Mouse (Mus musculus): Measurements from ENCODE around the gene Insl3.
A peak's percentile ranks its signal among the peaks of the same experiment; 100 is the strongest.

Gene Insl3

DNA sequence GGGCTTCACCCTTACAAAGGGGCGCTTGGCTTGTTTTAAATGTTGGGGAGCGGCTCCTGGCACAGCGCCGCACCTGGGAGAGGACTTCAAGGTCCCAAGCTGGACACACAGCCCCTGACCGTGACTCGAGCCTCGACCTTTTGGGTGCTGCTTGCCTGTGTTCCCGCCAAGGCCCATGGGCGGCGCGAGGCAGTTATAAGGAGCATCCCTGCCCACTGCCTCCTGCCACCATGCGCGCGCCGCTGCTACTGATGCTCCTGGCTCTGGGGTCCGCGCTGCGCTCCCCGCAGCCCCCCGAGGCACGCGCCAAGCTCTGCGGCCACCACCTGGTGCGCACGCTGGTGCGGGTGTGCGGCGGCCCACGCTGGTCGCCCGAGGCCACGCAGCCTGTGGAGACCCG lies at the start of gene Insl3:
TSS of gene Insl3 (plus strand) at position 187 of the 400 bp plus-strand sequence.
- DNase-seq: no peak

DNA sequence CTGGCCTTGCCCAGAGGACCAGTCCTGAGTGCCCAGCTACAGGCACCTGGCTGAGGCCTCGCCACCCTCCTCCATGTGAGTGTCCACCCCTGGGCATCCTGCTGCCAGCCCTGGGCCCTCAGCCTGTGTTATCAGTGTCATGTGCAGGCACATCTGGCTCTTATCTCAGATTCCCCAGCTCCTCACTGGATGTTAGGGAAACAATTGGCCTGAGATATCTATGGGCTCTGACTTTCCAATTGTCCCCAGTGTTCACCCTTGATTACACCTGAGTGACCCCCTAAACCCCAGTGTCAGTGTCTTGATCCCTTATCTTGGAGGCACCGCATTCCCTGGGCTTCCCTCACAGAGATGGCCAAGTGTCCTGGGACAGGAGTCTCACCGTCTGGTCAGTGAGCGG lies 49.7 kb upstream of the Insl3 start:
- DNase-seq: no peak

DNA sequence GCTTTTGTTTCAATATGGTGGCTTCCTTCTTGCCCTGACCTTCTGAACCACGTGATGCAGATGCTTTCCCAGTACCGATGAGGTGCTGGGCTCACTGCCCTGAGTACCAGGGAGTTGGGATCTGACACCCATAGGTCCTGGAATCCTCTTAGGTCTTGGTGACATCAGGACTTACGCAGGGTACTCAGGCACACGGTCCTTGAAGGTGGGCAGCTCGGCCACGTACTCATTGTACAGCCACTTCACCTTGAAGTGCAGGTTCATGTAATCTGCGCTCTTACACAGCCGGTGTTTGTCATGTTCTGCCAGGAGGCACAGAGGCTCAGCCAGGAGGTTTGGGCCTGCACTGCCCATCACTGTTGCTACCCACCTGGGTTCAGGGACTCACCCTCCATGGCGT lies 43.5 kb upstream of the Insl3 start:
- DNase-seq: no peak

DNA sequence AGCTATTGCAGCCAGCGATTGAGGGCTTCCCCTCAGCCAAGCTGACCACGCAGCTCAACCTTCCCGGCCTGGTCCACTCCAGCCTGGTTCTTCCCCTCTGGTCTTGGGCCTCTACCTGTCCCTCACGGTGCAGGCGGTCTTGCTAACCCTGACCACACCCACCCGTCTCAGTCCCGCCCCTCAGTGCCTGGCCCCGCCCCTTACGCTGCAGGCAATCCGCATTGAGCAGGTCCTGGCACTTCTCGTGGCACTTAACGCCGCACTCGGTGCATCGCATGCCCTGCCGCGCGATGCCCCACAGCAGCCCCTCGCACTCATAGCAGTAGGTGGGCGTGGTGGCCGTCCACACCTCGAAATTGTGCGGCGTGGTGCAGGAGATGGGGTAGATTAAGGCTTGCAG lies 34.4 kb upstream of the Insl3 start:
- no peak for DNase-seq

DNA sequence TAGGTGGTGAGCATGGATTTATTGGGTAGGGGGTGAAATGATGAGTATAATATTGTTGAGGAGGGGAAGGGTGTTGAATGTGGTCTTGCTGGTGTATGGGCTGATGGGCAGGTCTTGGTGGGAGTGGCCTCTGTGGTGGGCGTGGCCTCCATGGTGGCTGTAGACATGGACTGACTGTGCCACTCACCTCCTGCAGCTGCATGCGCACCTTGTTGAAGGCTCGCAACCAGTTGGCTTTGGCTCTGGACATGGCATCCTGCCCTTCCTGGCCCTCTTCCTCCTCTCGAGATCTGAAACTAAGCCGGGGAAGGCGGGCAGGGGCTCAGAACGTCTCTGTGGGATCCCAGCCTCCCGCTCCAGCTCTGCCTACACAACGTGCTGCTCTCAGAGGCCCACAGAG lies 31.2 kb upstream of the Insl3 start:
- no peak for DNase-seq

DNA sequence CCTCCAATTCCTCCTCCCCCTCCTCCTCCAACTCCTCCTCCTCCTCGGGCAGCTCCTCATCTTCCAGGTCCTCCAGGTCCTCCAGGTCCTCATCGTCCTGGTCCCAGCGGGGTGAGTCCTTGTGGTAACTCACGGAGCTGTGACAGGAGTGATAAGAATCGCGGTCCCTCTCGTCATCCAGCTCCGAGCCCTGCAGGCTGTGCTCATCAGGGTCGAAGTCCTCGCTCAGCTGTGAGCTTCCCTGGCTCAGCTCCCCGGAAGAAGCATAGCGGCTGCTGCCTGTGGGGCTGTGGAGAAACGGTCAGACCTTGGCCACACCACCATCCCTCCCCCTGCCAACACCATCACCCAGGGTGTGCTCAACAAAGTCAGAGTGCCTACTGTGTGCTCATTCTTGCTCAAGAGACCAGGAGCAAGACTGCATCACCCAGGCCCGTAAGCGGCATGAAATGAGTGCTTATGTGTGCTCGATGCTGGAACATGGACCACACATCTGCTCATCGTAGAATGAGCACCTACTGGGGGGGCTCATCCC lies 30.4 kb upstream of the Insl3 start:
- DNase-seq: no peak

DNA sequence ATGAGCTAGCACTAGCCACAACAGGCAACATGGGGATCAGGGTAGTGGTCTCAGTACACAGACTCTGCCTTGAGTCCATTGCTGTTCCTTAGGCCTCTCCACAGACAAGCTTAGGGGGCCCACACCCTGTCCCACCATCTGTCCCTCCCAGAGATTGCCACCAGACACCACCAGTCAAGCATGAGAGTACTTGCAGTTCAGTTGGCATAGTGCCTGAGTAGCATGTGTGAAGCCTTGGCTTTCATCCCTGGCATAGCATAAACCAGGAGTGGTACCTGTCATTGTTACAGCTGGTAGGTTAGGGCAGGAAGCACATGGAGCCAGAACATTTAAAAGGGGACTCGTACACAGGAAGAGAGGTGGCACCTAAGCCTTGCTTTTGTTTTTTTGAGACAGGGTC lies 29.3 kb upstream of the Insl3 start:
- no peak for DNase-seq

DNA sequence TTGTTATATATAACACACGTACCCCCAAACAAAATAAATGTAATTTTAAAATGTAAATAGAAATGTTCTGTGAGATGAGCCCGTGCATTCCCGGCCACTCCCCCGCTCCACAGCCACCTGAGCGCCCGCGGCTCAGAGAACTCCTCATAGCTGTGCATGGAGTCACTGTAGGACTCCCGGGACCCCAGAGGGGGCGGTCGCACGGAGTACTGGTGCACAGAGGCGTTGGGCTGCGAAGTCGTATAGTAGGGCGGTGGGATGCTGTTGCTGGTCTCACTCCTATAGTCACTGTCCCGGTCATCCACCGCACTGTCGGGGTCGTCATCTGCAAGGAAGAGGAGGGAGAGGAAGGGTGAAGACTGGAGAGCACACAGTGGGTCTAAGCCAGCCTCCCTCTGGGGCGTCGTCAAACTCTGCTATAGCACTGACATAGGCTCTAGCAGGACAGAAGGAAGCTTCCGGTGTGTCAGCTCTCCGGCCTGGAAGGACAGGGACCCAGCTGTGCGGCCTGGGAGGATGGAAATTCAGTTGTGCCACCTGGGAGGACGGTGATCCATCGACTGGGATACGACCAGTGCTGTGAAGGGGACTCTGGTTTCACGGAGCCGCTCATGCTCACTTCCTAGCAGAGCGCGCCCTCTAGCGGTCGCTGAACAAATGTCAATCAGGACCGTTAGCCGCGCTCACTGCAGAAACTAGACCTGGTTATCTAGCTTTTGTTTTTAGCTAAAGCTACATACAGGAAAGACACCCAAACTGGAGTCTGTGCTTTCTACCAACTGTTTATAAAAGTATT lies 28.5 kb upstream of the Insl3 start:
- peak; percentile 65 for DNase-seq

DNA sequence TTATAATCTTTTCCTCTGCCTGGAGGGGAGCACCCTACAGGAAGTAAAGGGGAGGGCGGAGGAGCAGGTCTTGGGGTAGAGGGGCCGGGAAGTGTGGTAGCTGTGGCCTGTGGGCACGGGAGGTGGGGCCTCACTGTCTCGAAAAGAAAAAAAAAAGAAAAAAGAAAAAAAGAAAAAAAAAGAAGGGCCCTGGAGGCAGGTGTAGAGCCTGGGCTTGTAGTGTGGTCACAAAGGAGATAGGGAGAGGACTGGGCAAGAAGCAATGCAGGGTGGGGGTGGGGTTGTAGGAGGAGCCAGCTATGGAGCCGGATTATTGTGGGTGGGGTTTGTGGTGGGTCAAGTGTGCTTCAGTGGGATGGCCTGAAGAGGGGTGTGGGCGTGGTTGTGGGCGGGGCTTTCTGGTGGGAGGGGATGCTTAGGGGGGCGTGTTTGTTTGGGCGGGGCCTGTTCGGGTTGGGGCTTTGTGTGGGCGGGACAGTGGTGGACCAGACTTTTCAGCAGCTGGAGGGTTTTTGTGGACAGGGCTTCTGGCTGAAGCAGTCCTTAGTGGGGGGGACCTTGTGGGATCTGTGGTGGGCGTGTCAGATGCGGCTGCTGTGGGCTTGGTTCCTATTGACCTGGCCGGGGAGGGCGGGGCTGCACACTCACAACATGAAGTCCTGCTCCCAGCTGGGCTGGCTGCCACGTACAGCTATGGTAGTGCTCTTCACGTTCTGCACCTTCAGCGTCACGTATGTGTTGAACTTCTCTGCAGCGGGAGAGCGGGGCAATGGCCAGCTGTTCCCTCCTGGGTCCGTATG lies 23.5 kb upstream of the Insl3 start:
- DNase-seq: peak; percentile 60

DNA sequence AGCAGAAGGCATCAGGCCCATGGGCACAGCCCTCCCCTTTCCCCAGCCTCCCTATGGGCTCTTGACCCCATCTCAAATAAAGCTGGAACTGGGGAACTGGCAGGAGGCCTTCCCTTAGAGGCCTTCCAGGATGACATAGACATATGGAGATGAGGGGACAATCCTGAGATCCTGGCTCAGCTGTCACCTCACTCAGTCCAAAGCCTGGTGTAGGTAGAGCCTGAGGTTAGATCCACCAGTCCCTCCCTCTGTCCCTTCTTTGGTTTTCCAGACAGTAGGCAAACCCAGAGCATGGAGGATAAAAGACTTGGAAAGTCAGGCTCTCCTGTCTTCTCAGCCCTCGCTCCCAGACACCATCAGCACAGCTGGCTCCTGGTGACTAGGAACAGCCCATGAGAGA lies 22.2 kb upstream of the Insl3 start:
- no peak for DNase-seq

DNA sequence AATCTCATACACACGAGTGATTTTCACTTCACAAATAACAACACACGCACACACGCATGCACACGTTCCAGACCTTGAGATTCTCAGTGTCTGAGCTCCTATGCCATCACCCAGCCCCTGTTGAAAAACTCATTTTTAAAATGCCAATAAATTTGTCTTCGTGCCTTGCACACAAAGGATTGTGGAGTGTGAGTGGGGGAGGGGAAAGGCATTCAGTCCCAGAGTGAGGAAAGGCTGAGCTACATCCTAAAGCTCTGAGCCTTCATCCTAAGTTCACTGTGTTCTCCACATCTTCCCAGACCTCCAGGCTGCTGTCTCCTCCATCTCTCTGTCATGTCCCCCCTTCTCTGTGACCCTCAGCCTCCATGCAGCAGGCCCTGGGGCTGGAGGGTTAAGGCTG lies 21.8 kb upstream of the Insl3 start:
- no peak for DNase-seq

DNA sequence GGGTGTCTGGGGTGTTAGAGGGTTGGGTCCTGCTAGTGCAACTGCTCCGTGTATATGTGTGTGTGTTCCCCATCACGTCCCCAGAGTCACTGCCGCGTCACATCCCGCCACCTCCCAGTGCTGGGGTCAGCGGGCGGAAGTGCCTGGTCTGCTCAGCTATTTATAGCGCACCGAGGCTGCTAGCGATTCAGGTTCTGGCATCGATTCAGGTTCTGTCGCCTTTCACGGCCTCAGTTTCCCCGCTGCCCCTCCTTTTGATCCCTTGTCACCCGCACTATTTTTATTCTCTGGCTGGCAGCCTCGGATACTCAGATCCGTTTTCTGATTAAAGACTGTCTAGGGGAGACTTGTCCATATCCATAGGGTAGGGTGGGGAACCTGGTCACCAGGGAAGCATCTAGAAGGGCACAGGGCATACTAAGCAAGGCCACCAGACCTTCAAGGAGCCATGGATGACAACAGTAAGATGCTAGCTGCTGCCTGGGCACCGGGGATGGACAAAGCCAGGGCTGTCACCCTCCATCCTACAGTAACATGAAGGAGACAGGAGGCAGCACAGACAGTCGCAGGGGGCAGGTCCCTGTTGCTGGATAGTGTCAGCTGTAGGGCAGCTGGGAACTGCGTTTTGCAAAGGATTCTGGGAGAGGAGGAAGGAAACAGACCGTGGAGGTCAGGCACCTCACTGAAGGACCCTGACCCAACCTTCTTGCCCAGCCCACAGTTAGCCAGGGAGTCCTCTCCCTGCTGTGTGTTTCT lies 20.6 kb upstream of the Insl3 start:
- DNase-seq: no peak

DNA sequence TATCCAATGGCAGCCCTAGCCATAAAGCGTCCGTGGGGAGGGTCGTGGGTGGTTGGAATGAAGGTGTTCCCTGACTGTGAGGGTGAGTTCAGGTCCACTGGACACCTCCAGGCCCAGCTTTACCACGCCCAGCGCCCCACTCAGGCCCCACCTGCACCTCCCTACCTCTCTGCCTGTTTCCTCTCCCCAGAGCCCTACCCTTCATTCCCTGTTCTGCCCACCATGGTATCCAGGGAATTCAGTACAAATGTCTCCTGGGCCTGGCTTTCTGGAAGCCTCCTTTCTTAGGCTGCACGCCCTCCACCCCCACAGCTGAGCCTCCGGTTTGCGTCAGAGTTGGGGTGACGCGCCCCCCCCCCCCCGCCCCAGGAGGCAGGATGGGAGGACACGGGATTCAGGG lies 18.8 kb upstream of the Insl3 start:
- no peak for DNase-seq

DNA sequence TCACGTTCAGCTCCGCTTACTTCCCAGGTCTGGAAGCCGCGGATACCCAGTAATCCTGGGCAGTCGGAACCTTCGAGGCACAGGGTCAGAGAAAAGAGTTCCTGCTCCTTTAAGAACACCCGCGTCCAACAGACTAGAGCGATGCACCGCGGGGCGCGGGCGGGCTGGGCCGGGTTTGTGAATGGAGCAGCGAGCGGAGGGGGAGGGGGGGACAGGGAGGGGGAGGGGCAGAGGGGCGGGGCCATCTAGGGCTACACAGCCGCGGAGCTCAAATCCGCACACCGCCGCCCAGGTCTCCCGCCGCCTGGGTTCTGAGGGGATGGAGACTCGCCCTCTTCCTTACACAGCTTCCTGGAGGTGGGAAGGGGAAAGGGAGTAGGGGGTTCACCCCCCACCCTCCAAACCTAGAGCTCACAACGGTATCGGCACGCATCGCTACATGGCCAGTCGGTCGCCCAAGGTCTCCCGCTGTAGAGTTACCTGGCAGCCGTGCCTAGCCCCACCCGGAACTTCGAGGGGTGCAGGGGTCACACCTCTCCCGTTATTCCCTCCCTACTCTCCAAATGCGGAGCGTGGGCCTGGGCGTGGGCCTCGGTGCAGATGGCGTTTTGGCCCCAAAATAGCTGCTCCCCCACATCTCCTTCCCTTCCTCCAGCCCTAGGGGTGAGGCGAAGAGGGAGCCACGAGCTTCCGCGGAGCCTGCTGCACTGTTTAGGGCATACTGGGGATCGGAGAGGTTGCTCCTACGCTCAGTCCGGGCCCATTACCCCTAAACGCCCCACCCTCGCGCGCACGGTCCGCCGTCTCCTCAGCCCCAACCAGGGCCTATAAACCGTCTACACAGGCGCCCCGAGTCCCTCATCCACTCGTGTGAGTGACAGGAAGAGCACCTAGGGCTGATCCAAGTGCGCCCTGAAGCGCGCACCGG lies 18.1 kb upstream of the Insl3 start:
- DNase-seq: no peak

DNA sequence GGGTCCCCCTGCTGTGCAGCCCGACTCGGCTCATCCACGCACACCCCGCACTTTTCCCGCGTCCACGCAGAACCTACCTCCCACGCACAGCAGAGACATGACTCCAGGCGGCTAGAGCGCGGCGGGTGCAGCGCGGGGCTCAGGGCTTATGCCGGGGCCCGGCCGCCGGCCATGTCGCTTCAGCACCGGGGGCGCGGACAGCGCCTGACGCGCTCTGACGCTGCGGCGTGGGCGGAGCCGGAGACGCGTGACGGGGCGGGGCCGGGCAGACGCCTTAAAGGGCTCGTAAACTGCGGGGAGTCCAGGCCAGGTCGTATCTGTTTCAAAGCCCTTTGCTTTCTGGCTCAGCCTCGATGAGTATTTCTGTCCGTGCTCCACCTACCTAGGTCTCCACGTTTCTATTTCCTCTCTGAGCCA lies 17.5 kb upstream of the Insl3 start, which contains the start of gene Unc13a:
TSS of gene Unc13a (minus strand) at position 209 of the 417 bp plus-strand sequence.
- peak; percentile 77 for DNase-seq

DNA sequence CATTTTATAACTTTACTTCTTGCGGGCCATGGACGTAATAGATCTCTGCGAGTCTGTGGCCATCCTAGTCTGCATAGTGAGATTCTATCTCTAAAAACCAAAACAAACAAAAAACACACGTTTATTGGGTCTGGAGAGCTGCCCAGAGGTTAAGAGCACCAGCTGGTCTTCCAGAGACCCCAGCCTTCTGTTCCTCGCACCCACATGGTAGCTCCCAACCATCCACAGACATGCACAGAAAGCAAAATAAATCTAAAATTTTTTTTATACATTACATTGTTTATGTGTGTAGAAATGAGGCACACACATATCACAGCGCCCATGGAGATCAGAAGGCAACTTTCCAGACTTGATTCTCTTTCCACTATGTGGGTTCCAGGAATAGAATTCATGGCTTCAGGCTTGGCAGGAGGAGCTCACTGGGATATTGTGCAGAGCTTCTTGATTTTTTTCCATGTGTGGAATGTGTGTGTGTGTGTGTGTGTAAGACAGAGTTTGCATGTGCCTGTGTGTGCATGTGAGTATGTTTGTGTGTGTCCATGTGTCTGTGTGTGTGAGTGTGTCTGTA lies 16.8 kb upstream of the Insl3 start:
- DNase-seq: no peak

DNA sequence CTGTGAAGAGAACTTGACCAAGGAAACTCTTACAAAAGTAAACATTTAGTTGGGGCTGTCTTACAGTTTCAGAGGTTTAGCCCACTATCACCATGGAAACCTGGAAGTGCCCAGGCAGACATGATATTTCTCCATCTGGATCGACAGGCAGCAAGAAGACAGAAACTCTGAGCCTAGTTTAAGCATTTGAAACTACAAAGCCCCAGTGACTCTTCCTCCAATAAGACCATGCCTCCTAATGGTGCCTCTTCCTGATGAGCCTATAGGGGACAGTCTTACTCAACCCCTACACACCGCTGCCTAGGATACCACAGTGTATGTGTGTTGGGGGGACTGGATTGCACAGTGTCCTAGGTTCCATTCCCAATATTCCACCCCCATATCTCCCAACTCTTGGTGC lies 14.9 kb upstream of the Insl3 start:
- no peak for DNase-seq

DNA sequence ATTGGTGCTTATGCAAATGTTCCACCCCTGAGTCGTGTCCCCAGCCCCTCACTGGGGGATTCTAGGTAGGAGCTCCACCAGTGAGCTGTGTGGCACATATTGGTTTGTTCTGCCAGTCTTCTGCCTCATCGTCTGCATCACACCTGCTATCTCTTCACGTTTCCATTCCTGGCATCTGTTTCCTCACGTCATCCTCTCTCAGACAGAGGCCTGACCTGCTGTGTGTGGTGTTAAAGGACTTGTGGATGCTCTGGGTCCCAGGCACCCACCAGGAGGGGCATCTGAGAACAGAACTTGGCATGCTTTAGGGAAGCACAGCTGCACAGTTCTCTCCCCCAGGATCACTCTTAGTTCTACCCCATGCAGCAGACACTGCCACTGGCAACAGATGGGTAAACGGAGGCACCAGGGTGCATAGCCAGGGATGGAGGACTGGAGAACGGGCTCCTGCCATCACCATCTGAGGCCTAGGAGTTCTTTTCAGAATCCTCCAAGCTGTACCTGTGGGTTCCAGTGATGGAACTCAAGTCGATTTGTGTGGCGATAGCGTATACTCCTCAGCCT lies 13.5 kb upstream of the Insl3 start:
- no peak for DNase-seq

DNA sequence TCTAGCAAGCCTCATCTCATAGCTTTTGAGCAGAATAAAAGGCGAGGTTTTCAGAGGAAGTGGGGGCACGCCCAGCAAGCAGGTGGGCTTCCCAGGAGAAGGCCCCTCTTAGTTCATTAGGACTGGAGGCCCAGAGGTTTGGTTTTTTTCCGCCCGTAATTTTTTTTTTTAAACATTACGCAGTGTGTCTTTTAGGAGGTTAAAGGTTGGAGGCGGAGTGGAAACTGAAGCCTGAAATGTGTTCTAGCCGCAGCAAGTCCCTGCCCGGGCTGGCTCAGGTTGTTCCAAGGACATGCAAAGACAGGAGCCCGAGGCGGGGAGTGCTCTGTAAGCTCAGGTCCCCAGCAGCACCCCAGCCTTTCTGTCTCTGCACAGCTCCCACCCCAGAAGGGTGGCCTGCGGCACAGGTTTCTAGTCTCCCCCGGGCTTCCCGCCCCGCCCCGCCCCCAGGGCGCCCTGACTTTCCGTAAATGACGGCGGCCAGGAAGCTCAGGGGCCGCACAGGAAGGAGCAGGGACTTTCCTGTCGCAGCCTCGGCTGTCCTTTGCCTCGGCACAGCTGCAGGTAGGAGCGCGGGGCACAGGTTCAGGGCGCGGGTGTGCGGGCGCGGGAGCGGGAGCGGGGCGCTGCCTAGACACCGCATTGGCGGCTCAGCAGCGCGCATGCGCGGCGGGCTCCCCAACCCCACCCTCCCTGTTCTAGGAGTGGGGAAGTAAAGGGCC lies 12.8 kb upstream of the Insl3 start, which contains the start of gene Jak3:
TSS of gene Jak3 (plus strand) at position 277 of the 722 bp plus-strand sequence.
- peak; percentile 59 for DNase-seq

DNA sequence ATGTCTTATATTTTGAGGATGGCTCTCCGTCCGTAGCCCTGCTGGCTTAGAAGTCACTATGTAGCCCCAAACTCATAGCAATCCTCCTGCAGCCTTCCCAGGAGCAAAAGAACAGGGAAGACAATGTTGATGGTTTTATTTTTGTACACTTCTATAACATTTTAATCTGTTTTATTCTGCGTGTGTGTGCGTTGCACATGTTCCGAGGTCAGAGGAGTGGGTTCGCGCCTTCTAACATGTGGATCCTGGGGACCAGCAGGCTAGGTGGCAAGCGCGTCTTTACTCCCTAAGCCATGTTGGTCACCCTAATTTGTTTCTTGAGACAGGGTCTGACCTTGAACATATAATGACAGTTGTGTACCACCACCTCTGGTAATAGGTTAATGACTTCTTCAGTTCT lies 12.2 kb upstream of the Insl3 start:
- no peak for DNase-seq

DNA sequence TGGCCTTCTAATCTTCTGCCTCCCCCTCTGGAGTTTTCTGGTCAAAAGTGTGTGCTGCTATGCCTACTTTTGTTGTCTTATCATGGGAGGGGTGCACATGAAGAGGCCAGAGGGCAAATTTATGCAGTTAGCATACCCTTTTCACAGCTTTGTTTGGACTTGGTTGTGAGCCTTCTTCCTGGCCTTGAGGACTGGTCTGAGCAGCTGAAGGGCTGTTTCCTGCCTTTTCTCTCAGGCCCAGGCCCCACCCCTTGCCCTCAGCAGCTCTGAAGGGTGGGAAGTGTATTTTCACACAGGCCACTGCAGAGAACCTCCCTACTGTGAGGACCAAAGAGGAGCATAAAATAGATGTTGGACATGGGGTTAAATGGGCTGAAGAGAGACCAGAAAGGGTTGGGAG lies 11.5 kb upstream of the Insl3 start:
- DNase-seq: no peak
